Mouse (Mus musculus) heart, embryonic 10.5 days (tissue): Measurements from ENCODE around the gene Kir3dl1. TPM values are rescaled to one million over a fixed set of nuclear protein-coding genes. Genes with fewer than 3 reads are reported as not detected.
"Not testable (repeated sequence)": the region's sequence is repeated elsewhere in the genome, so short reads cannot be mapped to it uniquely, and the experiment has no call there.

Source experiments
- DNase-seq: peaks from one replicate; pipeline ENCODE4 v3.0.0-alpha.2; 2017; ENCODE audit warnings: low spot score
- H3K27ac ChIP-seq: fragments of 300-500 bp; sonication (generic); 2 replicates; pipeline ENCODE4 v1.5.1; 2016; ENCODE audit warnings: mild to moderate bottlenecking
- H3K27me3 ChIP-seq: fragments of 300-500 bp; sonication (generic); 2 replicates; pipeline ENCODE4 v1.6.1; 2016; ENCODE audit warnings: mild to moderate bottlenecking; ENCODE audit not compliant: poor library complexity, insufficient read depth, severe bottlenecking
- H3K36me3 ChIP-seq: fragments of 300-500 bp; sonication (generic); 2 replicates; pipeline ENCODE4 v1.6.1; 2016; ENCODE audit warnings: mild to moderate bottlenecking, moderate library complexity
- H3K4me1 ChIP-seq: fragments of 300-500 bp; sonication (generic); 2 replicates; pipeline ENCODE4 v1.6.1; 2016; ENCODE audit warnings: mild to moderate bottlenecking
- H3K4me3 ChIP-seq: fragments of 300-500 bp; sonication (generic); 2 replicates; pipeline ENCODE4 v1.5.1; 2016; ENCODE audit warnings: mild to moderate bottlenecking, moderate library complexity
- H3K9me3 ChIP-seq: fragments of 300-500 bp; sonication (generic); 2 replicates; pipeline ENCODE4 v1.6.1; 2016; ENCODE audit warnings: mild to moderate bottlenecking, moderate library complexity
- WGBS: fragments of 180-500 bp; shearing (Covaris S2); methylation state at CpG from one replicate; pipeline ENCODE4 v1.1.7; 2016; 5-methylcytosine and 5-hydroxymethylcytosine counted together
- polyA plus RNA-seq: library from polyadenylated mRNA; unstranded; fragments of >200 nt; fragmentation: Nextera tagmentation; extraction: Ambion mirVana; gene quantifications from 2 replicates; pipeline ENCODE4 v1.2.1, GENCODE M21; 2016

Kir3dl1 gene
- not detected in 2 replicates for polyA plus RNA-seq

DNA sequence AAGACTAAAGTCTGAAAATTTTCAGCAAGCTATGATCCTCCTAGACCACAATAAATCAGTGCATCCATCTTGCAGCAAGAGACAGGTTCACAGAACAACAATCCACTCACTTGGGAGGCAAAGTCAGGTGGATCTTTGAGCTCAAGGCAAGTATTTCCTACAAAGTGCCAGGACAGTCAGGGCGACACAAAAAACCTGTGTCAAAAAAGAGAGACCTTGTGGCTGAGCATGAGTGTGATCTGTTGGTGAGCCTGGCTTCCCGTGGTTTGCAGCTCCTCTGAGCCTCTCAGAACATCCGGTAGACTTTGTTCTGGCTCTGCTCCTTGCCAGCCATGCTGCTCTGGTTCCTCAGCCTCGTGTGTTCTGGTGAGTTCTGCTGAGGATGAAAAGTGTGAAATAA, at the start of gene Kir3dl1:
Gene Kir3dl1 (plus strand): TSS at position 301 of the 400 bp plus-strand sequence.
- not testable (repeated sequence) for H3K27ac ChIP-seq, DNase-seq, H3K36me3 ChIP-seq, H3K27me3 ChIP-seq, H3K4me3 ChIP-seq, H3K4me1 ChIP-seq, H3K9me3 ChIP-seq
- WGBS: 60% methylated on average over 4 of the region's 4 CpGs

DNA sequence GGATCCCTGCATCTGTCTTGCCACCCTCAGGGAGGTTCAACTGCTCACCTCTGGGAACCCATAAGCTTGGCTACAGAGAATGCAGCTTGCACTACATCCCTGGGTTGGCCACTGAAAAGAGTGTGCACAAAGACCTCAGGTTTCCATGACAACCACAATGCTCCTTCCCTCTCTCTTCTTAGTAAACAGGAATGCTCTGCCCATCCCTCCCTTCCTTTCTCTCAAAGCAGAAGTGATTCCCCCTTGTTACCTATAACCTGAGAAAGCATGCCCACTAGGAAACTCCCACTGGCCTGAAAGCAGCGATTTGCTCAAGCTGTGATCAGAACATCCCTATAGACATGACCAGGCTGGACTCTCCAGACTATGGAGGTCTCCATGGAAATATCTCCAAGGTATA, 26.2 kb downstream of the Kir3dl1 start, which contains the start of gene Kir3dl2:
Gene Kir3dl2 (minus strand): TSS at position 101 of the 400 bp plus-strand sequence.
- not testable (repeated sequence) for H3K9me3 ChIP-seq, H3K27ac ChIP-seq, DNase-seq, H3K27me3 ChIP-seq, H3K4me1 ChIP-seq, H3K4me3 ChIP-seq, H3K36me3 ChIP-seq
- WGBS: 56% methylated on average over 1 of the region's 1 CpGs

DNA sequence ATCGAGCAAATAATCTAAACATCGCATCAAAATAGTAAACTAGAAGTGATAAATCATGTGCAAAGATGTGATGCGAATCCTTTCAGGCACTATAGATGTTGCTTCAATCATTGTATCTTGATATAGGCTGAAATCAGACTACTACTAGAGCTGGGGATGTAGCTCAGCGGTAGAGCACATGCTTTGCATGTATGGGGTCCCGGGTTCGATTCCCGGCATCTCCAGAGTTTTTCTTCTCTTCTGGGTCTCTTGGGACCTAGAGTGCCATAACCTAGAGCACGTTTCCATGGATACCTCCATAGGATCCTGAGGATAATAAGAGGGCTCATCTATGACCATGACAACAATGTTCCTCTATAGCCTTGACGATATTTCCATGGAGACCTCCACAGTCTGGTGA, 51.3 kb downstream of the Kir3dl1 start:
- 82% methylated on average over 9 of the region's 9 CpGs for WGBS
- H3K9me3 ChIP-seq, H3K4me3 ChIP-seq, DNase-seq, H3K27me3 ChIP-seq, H3K36me3 ChIP-seq, H3K4me1 ChIP-seq, H3K27ac ChIP-seq: not testable (repeated sequence)

Other genes starting within 250 kb of the Kir3dl1 start
- 809 and 1,033 TPM in 2 replicates for gene Bex3, start 247.7 kb upstream of the Kir3dl1 start, polyA plus RNA-seq
- gene Kir3dl2, start 26.1 kb downstream of the Kir3dl1 start, polyA plus RNA-seq: not detected in 2 replicates
- 1.9 and 3.7 TPM in 2 replicates for gene Tceal3, start 72.8 kb downstream of the Kir3dl1 start, polyA plus RNA-seq
- gene Tceal1, start 190.0 kb downstream of the Kir3dl1 start, polyA plus RNA-seq: 6.1 and 7.2 TPM in 2 replicates
- 448 and 541 TPM in 2 replicates for gene Morf4l2, start 225.7 kb downstream of the Kir3dl1 start, polyA plus RNA-seq